Mouse (Mus musculus) neural tube, embryonic 13.5 days (tissue): ENCODE data around the gene Eva1a. TPM values are rescaled to one million over a fixed set of nuclear protein-coding genes. Genes with fewer than 3 reads are reported as not detected.

Experiments used
- ATAC-seq: fragments of 200-750 bp; cut with Nextera tagmentation; 2 replicates; pipeline ENCODE4 v1.8.0; 2017; ENCODE audit warnings: low read depth, mild to moderate bottlenecking, moderate TSS enrichment, moderate library complexity
- H3K27ac ChIP-seq: fragments of 300-500 bp; sonication (generic); replicated peaks from 2 replicates; pipeline ENCODE4 v1.5.1; 2015; ENCODE audit warnings: moderate library complexity, mild to moderate bottlenecking, inconsistent platforms
- H3K27me3 ChIP-seq: fragments of 300-500 bp; sonication (generic); 2 replicates; pipeline ENCODE4 v1.6.1; 2015; ENCODE audit warnings: mild to moderate bottlenecking, inconsistent platforms
- H3K36me3 ChIP-seq: fragments of 300-500 bp; sonication (generic); 2 replicates; pipeline ENCODE4 v1.6.1; 2015; ENCODE audit warnings: mild to moderate bottlenecking, inconsistent platforms
- H3K4me1 ChIP-seq: fragments of 300-500 bp; sonication (generic); replicated peaks from 2 replicates; pipeline ENCODE4 v1.6.1; 2015; ENCODE audit warnings: inconsistent platforms
- H3K4me2 ChIP-seq: fragments of 300-500 bp; sonication (generic); 2 replicates; pipeline ENCODE4 v1.6.1; 2015; ENCODE audit warnings: inconsistent platforms, mild to moderate bottlenecking, moderate library complexity
- H3K4me3 ChIP-seq: fragments of 300-500 bp; sonication (generic); 2 replicates; pipeline ENCODE4 v1.5.1; 2015; ENCODE audit warnings: mild to moderate bottlenecking, inconsistent platforms
- H3K9ac ChIP-seq: fragments of 300-500 bp; sonication (generic); 2 replicates; pipeline ENCODE4 v1.6.1; 2015; ENCODE audit warnings: moderate library complexity, mild to moderate bottlenecking, inconsistent platforms
- H3K9me3 ChIP-seq: fragments of 300-500 bp; sonication (generic); 2 replicates; pipeline ENCODE4 v1.6.1; 2016; ENCODE audit warnings: inconsistent platforms
- WGBS: fragments of 180-500 bp; shearing (Covaris S2); methylation state at CpG from one replicate; pipeline ENCODE4 v1.1.7; 2015; 5-methylcytosine and 5-hydroxymethylcytosine counted together
- polyA plus RNA-seq: library from polyadenylated mRNA; unstranded; fragments of >200 nt; fragmentation: Nextera tagmentation; extraction: Ambion mirVana; gene quantifications from 2 replicates; pipeline ENCODE4 v1.2.1, GENCODE M21; 2015

Eva1a gene
- polyA plus RNA-seq, 1 experiment from 2014 or later, result 1.2 TPM

DNA sequence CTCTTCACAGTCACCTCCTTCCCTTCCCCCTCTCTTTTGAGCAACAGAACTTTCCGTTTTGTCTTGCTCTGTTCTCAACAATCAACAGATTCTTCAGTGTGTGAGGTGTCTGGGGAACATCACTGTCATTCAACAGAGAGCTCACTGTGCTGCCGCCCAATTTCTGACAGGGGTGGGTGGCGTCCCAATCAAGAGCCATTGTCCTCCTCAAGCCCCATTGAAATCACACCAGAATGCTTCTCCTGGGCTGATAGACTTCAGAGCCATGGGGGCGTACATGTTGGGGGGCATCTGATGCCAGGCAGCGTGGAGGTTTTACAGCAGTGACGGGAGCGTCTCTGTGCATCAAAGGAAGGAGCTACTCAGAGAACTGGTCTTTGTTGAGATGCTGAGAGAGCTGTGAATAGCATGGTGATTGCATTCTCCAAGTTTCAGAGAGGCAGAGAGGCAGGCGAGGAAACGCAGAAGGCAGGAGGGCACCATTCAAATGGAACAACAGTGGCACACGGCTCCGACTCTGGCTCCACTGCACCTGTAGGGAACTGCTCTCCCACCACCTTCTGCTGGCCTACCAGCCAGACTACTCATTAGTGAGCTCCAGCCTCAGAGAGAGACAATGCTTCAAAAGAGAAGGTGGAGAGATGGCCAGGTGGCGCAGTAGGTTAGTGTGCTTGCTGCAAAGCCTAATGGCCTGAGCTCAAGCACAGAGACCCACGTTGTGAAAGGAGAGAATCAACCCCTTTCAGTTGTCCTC lies 95.3 kb downstream of the Eva1a start:
- no peak overlapping the region for H3K9ac ChIP-seq
- ATAC-seq, result no peak
- no peaks in the 10 kb centered on the region for H3K9me3 ChIP-seq
- no peak overlapping the region for H3K27ac ChIP-seq
- no peaks in the 10 kb centered on the region for H3K27me3 ChIP-seq
- 58% methylated on average over 13 of the region's 13 CpGs for WGBS
- no peaks in the 10 kb centered on the region for H3K36me3 ChIP-seq
- H3K4me2 ChIP-seq, result no peak overlapping the region
- H3K4me3 ChIP-seq, result no peak overlapping the region
- peaks cover 14% of the 10 kb centered on the region for H3K4me1 ChIP-seq

Other genes starting within 250 kb of the Eva1a start
- 6.3 and 7.4 TPM in 2 replicates for gene Gcfc2, start 117.4 kb upstream of the Eva1a start, polyA plus RNA-seq
- 41.9 and 45.8 TPM in 2 replicates for gene Mrpl19, start 75.1 kb upstream of the Eva1a start, polyA plus RNA-seq